Mouse (Mus musculus): ENCODE measurements at regions not wholly inside any gene's neighbourhood (a gene's known extent, or its start where the extent isn't known, plus 50 kb on each side); places are given as distances from the start of the nearest gene placed in this dataset.
"Not testable (repeated sequence)": the region's sequence is repeated elsewhere in the genome, so short reads cannot be mapped to it uniquely, and the experiment has no call there.

DNA sequence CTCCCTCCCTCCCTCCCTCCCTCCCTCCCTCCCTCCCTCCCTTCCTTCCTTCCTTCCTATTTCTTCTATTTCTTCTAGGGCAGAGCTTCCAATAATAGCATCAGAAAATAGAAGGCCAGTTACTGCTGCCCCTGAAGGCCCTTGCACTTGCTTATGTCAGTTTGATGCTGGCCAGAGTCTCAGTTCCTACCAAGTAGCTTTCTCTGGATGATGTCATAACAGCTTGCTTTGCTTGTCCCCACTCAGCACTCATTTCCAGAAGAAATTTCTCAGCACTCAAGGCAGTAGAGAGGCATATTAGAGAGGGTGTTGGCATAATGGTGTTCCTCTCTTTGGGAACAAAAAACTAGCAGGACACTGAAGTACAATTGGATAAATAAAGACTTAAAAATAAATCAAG, 811.6 kb upstream of the 4930444P10Rik start:
- no peak for DNase-seq

- not testable (repeated sequence) for DNase-seq
These were observed 775.3 kb upstream of the 4930444P10Rik start for GRCm38 (mm10) chr1:16868383-16868782.

GRCm38 (mm10) chr1:16867086-16867835, 774.1 kb upstream of the 4930444P10Rik start:
- DNase-seq: not testable (repeated sequence)

DNA sequence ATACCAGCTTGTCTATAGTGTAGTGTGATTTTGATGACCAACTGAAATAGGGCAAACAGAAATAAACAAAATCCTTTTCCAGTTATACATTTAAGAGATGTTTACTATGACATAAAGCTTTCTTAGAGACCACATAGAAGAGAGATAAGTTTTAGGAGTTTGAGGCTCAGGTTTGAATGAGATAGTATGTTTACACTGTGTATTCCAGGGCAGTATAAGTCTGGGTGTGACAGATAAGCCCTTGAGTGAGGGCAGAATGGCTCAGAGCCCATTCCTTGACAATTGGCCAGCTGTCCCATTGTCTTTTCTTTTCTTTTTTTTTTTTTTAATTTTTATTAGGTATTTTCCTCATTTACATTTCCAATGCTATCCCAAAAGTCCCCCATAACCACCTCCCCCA, 744.0 kb upstream of the 4930444P10Rik start:
- no peak for DNase-seq

GRCm38 (mm10) chr1:16824709-16825108, 731.6 kb upstream of the 4930444P10Rik start:
- DNase-seq: not testable (repeated sequence)

DNA sequence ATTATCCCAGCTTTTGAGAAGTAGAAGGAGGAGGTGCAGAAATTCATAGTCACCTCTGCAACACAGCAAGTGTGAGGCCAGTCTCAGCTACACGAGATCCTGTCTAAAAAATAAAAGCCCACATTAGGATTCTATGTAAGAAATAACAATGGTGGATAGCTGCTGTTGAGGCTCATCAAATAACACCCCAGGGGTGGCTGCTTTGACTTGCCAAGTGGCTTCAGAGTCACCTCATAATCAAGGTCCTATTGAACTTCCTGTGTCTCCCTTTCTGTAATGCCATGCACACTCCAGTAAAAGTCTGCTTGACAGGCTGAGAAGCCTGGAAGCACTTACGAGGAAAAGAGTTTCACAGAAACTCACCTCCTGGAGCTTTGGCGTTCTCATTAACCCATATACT, 730.9 kb upstream of the 4930444P10Rik start:
- DNase-seq: no peak

DNA sequence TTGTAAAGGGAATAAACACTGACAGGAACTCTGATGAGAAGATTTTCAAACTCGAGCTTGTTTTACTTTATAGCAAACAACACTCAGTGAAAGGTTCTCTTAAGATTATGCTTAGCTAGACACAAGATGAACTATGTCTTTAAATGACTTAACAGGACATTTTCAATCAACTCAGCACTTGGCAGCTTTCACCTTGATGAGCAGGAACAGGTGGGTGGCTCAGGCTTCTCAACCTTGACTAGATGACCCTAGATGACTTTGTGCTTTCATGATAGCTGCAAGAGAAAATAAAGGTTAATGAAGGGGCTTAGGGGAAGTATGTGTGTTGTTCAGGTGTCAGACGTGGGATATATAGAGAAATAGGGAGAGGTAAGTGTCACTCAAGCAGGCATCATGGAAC, 728.1 kb upstream of the 4930444P10Rik start:
- DNase-seq: no peak

- no peak for DNase-seq
These were observed 723.4 kb upstream of the 4930444P10Rik start for GRCm38 (mm10) chr1:16816572-16816971.

DNA sequence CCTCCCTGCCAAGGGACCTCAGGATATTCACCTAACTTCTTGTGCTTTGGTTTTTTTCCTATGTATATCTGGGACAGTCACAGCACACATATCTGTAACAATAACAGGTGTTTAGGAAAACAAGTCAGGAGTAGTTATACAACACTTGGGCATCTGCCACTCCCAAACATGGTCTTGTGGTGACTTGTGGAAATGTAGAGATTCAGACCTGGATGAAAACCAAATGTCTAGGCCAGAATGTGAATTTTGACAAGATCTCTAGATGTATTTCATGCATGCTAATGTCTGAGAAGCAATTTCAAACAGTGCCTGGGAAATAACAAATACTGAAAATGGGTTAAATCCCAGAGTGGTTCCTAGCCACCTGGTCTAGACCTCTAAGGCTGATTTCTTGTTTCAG, 722.6 kb upstream of the 4930444P10Rik start:
- no peak for DNase-seq

- DNase-seq: no peak
These were observed 716.4 kb upstream of the 4930444P10Rik start for GRCm38 (mm10) chr1:16809370-16810150.

GRCm38 (mm10) chr1:16798292-16798691, 705.2 kb upstream of the 4930444P10Rik start:
- peak; percentile 79 for DNase-seq

DNA sequence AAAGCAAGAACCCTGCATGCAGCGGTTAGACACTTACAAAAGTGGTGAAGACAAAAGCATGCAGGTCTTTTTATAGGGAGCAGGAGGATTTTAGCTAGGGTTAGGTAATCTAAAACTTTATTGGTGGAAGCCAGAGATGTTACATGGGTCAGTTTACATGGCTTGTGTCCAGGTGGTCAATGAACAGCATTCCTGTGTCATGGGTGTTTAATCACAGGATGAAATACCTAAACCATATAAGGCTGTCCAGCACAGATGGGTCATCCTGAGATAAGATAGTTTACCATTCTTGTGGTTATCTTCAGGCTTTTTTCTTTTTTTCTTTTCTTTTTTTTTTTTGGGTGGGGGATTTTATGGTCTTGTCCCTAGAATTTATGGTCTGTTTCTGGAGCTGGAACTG, 703.3 kb upstream of the 4930444P10Rik start:
- no peak for DNase-seq

GRCm38 (mm10) chr1:16790733-16791309, 697.7 kb upstream of the 4930444P10Rik start:
- no peak for DNase-seq

GRCm38 (mm10) chr1:16779791-16780190, 686.7 kb upstream of the 4930444P10Rik start:
- DNase-seq: no peak

DNA sequence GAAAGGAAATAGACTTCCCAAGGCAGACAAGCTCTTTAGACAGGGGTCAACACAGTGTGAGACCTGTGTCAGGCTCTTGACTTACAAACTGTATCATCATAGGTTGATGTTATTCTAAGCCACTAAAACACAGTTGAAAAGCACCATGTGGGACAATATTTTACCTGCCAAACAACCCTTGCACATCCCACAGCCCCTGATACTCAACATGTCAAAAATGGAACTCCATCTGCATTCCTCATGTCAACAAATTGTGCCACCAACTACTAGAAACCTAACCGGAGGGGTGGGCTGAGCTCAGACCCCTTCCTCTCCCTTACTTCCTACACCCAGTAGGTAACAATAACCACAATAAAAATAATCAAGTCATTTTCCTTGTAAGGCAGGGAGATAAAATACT, 667.8 kb upstream of the 4930444P10Rik start:
- no peak for DNase-seq

Measured in kidney, postnatal 14 days (tissue).